ENCODE assay signal across 17 mouse cellular contexts in genomic region chr2:108854399-108854798, GRCm38 (mm10).
DNase-seq lines count a peak whose midpoint lies in the region; ATAC-seq and TF ChIP-seq lines count a peak whose summit lies in the region.
"Had no signal": no experiment of that assay in that cellular context is flagged by ENCODE, and none has a peak within 500 bp of the region (broad histone marks: within the 10 kb centered on the region; RNA-seq: fewer than 3 reads in every experiment).

No protein-coding gene starts in this region.

- H3K9me3 ChIP-seq in hindbrain, embryonic 11.5 days (ENCODE audit: control insufficient read depth, low read length), result no peaks in the 10 kb centered on the region
- H3K9me3 ChIP-seq in hindbrain, embryonic 10.5 days, result no peaks in the 10 kb centered on the region
- H3K9me3 ChIP-seq in midbrain, embryonic 14.5 days (ENCODE audit: control insufficient read depth, low read length), result no peaks in the 10 kb centered on the region
- H3K9me3 ChIP-seq in midbrain, embryonic 13.5 days, result no peaks in the 10 kb centered on the region
- no peaks in the 10 kb centered on the region for H3K9me3 ChIP-seq in forebrain, embryonic 14.5 days (replicated peaks; ENCODE audit: control insufficient read depth, low read length)
- no peaks in the 10 kb centered on the region for H3K9me3 ChIP-seq in kidney, embryonic 15.5 days (replicated peaks)
- no peaks in the 10 kb centered on the region for H3K9me3 ChIP-seq in liver, postnatal 0 days (ENCODE audit: low read length)
- H3K9me3 ChIP-seq: heart, embryonic 12.5 days had no signal

- TF ChIP-seq EP300 in liver, postnatal 0 days (IDR thresholded peaks at IDR 0.05; ENCODE audit: low read depth), result no peak

- H3K27ac ChIP-seq in hindbrain, embryonic 11.5 days (ENCODE audit: low read depth, low read length), result no peak overlapping the region
- no peak overlapping the region for H3K27ac ChIP-seq in hindbrain, embryonic 10.5 days
- no peak overlapping the region for H3K27ac ChIP-seq in midbrain, embryonic 14.5 days (replicated peaks; ENCODE audit: low read depth, low read length)
- no peak overlapping the region for H3K27ac ChIP-seq in midbrain, embryonic 13.5 days
- no peak overlapping the region for H3K27ac ChIP-seq in forebrain, embryonic 14.5 days (ENCODE audit: low read depth, low read length)
- no peak overlapping the region for H3K27ac ChIP-seq in kidney, embryonic 15.5 days
- no peak overlapping the region for H3K27ac ChIP-seq in liver, postnatal 0 days (ENCODE audit: low read depth)
- H3K27ac ChIP-seq: gastrocnemius, adult 2 months; liver, embryonic 14.5 days; stomach, postnatal 0 days had no signal

- ATAC-seq in hindbrain, embryonic 11.5 days (ENCODE audit: low FRiP score), result 0 out of 2 replicates have a peak, but pooled peaks have one; percentile 27
- no peak for ATAC-seq in midbrain, embryonic 14.5 days (ENCODE audit: low FRiP score, low TSS enrichment)
- ATAC-seq in midbrain, embryonic 13.5 days, result no peak
- ATAC-seq in forebrain, embryonic 14.5 days, result peak; percentile 75
- no peak for ATAC-seq in kidney, embryonic 15.5 days (replicated peaks; ENCODE audit: low FRiP score)
- ATAC-seq in liver, postnatal 0 days, result no peak

- no peaks in the 10 kb centered on the region for H3K36me3 ChIP-seq in hindbrain, embryonic 11.5 days (ENCODE audit: control insufficient read depth, insufficient read depth, low read length)
- no peaks in the 10 kb centered on the region for H3K36me3 ChIP-seq in hindbrain, embryonic 10.5 days
- H3K36me3 ChIP-seq in midbrain, embryonic 14.5 days (ENCODE audit: control insufficient read depth, insufficient read depth, low read length), result no peaks in the 10 kb centered on the region
- H3K36me3 ChIP-seq in midbrain, embryonic 13.5 days, result no peaks in the 10 kb centered on the region
- H3K36me3 ChIP-seq in forebrain, embryonic 14.5 days (ENCODE audit: control insufficient read depth, insufficient read depth, low read length), result no peaks in the 10 kb centered on the region
- no peaks in the 10 kb centered on the region for H3K36me3 ChIP-seq in kidney, embryonic 15.5 days
- no peaks in the 10 kb centered on the region for H3K36me3 ChIP-seq in liver, postnatal 0 days (replicated peaks; ENCODE audit: insufficient read depth, low read length)
- H3K36me3 ChIP-seq: G1E; heart, embryonic 12.5 days had no signal

- H3K9ac ChIP-seq in hindbrain, embryonic 11.5 days (ENCODE audit: low read depth, low read length), result no peak overlapping the region
- no peak overlapping the region for H3K9ac ChIP-seq in midbrain, embryonic 14.5 days (replicated peaks; ENCODE audit: low read length)
- H3K9ac ChIP-seq in midbrain, embryonic 13.5 days (replicated peaks), result no peak overlapping the region
- H3K9ac ChIP-seq in forebrain, embryonic 14.5 days (ENCODE audit: low read length), result no peak overlapping the region
- H3K9ac ChIP-seq in kidney, embryonic 15.5 days, result no peak overlapping the region
- no peak overlapping the region for H3K9ac ChIP-seq in liver, postnatal 0 days (replicated peaks)
- H3K9ac ChIP-seq: heart, embryonic 12.5 days; liver, embryonic 14.5 days had no signal

- WGBS in hindbrain, embryonic 11.5 days, result 42% methylated on average over 2 of the region's 2 CpGs
- 46% methylated on average over 2 of the region's 2 CpGs for WGBS in hindbrain, embryonic 10.5 days
- 33% methylated on average over 2 of the region's 2 CpGs for WGBS in midbrain, embryonic 14.5 days
- WGBS in midbrain, embryonic 13.5 days, result 35% methylated on average over 2 of the region's 2 CpGs
- WGBS in forebrain, embryonic 14.5 days, result 2% methylated on average over 2 of the region's 2 CpGs
- 23% methylated on average over 2 of the region's 2 CpGs for WGBS in kidney, embryonic 15.5 days
- WGBS in liver, postnatal 0 days (ENCODE audit: insufficient replicate concordance), result 66% methylated on average over 2 of the region's 2 CpGs

- DNase-seq in hindbrain, embryonic 11.5 days (ENCODE audit: low spot score), result no peak
- no peak for DNase-seq in hindbrain, embryonic 10.5 days (ENCODE audit: low spot score)
- DNase-seq in midbrain, embryonic 14.5 days, result peak; percentile 5
- DNase-seq in forebrain, embryonic 14.5 days (ENCODE audit: low spot score), result peak; percentile 58
- DNase-seq in layer of hippocampus, postnatal 14 days (ENCODE audit: low spot score in 2 of 2), result peak; percentile 8 to 62
- no peak for DNase-seq in liver, postnatal 0 days
- DNase-seq: cerebellum, adult 8-10 months; gastrocnemius, adult 2 months; heart, postnatal 14 days; kidney, adult 18-20 months; kidney, postnatal 10 days had no signal

- TF ChIP-seq CTCF in liver, postnatal 0 days (IDR thresholded peaks at IDR 0.05; ENCODE audit: low read depth), result no peak

- no peaks in the 10 kb centered on the region for H3K4me1 ChIP-seq in hindbrain, embryonic 11.5 days (replicated peaks; ENCODE audit: control insufficient read depth, insufficient read depth, low read length)
- no peaks in the 10 kb centered on the region for H3K4me1 ChIP-seq in hindbrain, embryonic 10.5 days (replicated peaks)
- H3K4me1 ChIP-seq in midbrain, embryonic 14.5 days (ENCODE audit: control insufficient read depth, insufficient read depth, low read length), result no peaks in the 10 kb centered on the region
- H3K4me1 ChIP-seq in midbrain, embryonic 13.5 days (replicated peaks), result no peaks in the 10 kb centered on the region
- H3K4me1 ChIP-seq in forebrain, embryonic 14.5 days (ENCODE audit: control insufficient read depth, insufficient read depth, low read length), result peaks cover 2% of the 10 kb centered on the region; the same call in 1 of the 2 replicates
- no peaks in the 10 kb centered on the region for H3K4me1 ChIP-seq in kidney, embryonic 15.5 days
- no peaks in the 10 kb centered on the region for H3K4me1 ChIP-seq in liver, postnatal 0 days (ENCODE audit: insufficient read depth)
- H3K4me1 ChIP-seq: heart, embryonic 12.5 days had no signal

- H3K4me3 ChIP-seq in hindbrain, embryonic 11.5 days (ENCODE audit: low read depth, low read length), result no peak overlapping the region
- no peak overlapping the region for H3K4me3 ChIP-seq in hindbrain, embryonic 10.5 days
- no peak overlapping the region for H3K4me3 ChIP-seq in midbrain, embryonic 14.5 days (replicated peaks; ENCODE audit: low read depth, low read length)
- H3K4me3 ChIP-seq in midbrain, embryonic 13.5 days (replicated peaks), result no peak overlapping the region
- H3K4me3 ChIP-seq in forebrain, embryonic 14.5 days (ENCODE audit: low read depth, low read length), result no peak overlapping the region
- no peak overlapping the region for H3K4me3 ChIP-seq in kidney, embryonic 15.5 days (replicated peaks)
- H3K4me3 ChIP-seq in liver, postnatal 0 days (ENCODE audit: low read depth, low read length), result no peak overlapping the region
- H3K4me3 ChIP-seq: gastrocnemius, adult 2 months; heart, embryonic 12.5 days had no signal

- no peaks in the 10 kb centered on the region for H3K27me3 ChIP-seq in hindbrain, embryonic 11.5 days (ENCODE audit: control insufficient read depth, insufficient read depth, low read length)
- no peaks in the 10 kb centered on the region for H3K27me3 ChIP-seq in hindbrain, embryonic 10.5 days (ENCODE audit: insufficient read depth, poor library complexity, severe bottlenecking)
- H3K27me3 ChIP-seq in midbrain, embryonic 14.5 days (ENCODE audit: control insufficient read depth, insufficient read depth, low read length), result no peaks in the 10 kb centered on the region
- no peaks in the 10 kb centered on the region for H3K27me3 ChIP-seq in midbrain, embryonic 13.5 days
- H3K27me3 ChIP-seq in forebrain, embryonic 14.5 days (replicated peaks; ENCODE audit: control insufficient read depth, insufficient read depth, low read length), result no peaks in the 10 kb centered on the region
- no peaks in the 10 kb centered on the region for H3K27me3 ChIP-seq in kidney, embryonic 15.5 days
- no peaks in the 10 kb centered on the region for H3K27me3 ChIP-seq in liver, postnatal 0 days (ENCODE audit: insufficient read depth, low read length)
- H3K27me3 ChIP-seq: heart, embryonic 12.5 days had no signal

- H3K4me2 ChIP-seq in hindbrain, embryonic 11.5 days (replicated peaks; ENCODE audit: low read depth, low read length), result no peak overlapping the region
- no peak overlapping the region for H3K4me2 ChIP-seq in midbrain, embryonic 14.5 days (ENCODE audit: low read length)
- H3K4me2 ChIP-seq in midbrain, embryonic 13.5 days (replicated peaks), result no peak overlapping the region
- no peak overlapping the region for H3K4me2 ChIP-seq in forebrain, embryonic 14.5 days (ENCODE audit: low read length)
- H3K4me2 ChIP-seq in kidney, embryonic 15.5 days, result no peak overlapping the region
- H3K4me2 ChIP-seq in liver, postnatal 0 days (ENCODE audit: low read depth, low read length), result no peak overlapping the region
- H3K4me2 ChIP-seq: heart, embryonic 12.5 days had no signal

Comparison
In these comparisons a context has a peak if more than half of its experiments do, and no peak if none do; other contexts are left out.
1. ATAC-seq: peak in hindbrain, embryonic 11.5 days (single experiment) and forebrain, embryonic 14.5 days (single experiment); none in midbrain, embryonic 14.5 days (single experiment), midbrain, embryonic 13.5 days (single experiment), kidney, embryonic 15.5 days (single experiment) and liver, postnatal 0 days (single experiment).
2. DNase-seq: peak in midbrain, embryonic 14.5 days (single experiment), forebrain, embryonic 14.5 days (single experiment) and layer of hippocampus, postnatal 14 days (2 of 2); none in hindbrain, embryonic 11.5 days (single experiment), hindbrain, embryonic 10.5 days (single experiment) and liver, postnatal 0 days (single experiment).